Mouse (Mus musculus) kidney, adult 2 months (tissue): Measurements from ENCODE around the gene Abraxas2. TPM values are rescaled to one million over a fixed set of nuclear protein-coding genes. Genes with fewer than 3 reads are reported as not detected.

Experiments used
- DNase-seq: peaks from one replicate; pipeline ENCODE4 v3.0.0; 2021
- H3K27ac ChIP-seq: fragments of 200-500 bp; 2 replicates; pipeline ENCODE4 v1.5.1; 2012; ENCODE audit warnings: low read depth, low read length, control low read depth, inconsistent platforms; ENCODE audit not compliant: insufficient read depth
- H3K27me3 ChIP-seq: fragments of 200-500 bp; replicated peaks from 2 replicates; pipeline ENCODE4 v1.6.1; 2012; ENCODE audit warnings: mild to moderate bottlenecking, moderate library complexity, low read length, inconsistent platforms; ENCODE audit not compliant: control insufficient read depth, insufficient read depth
- H3K36me3 ChIP-seq: fragments of 200-500 bp; 2 replicates; pipeline ENCODE4 v1.6.1; 2012; ENCODE audit warnings: mild to moderate bottlenecking, moderate library complexity, low read length, inconsistent platforms; ENCODE audit not compliant: control insufficient read depth, insufficient read depth
- H3K4me1 ChIP-seq: fragments of 200-500 bp; 2 replicates; pipeline ENCODE4 v1.6.1; 2011; ENCODE audit warnings: low read length; ENCODE audit not compliant: control insufficient read depth, insufficient read depth
- H3K4me3 ChIP-seq: fragments of 200-500 bp; 2 replicates; pipeline ENCODE4 v1.5.1; 2011; ENCODE audit warnings: mild to moderate bottlenecking, low read depth, low read length, control low read depth; ENCODE audit not compliant: insufficient read depth
- CTCF ChIP-seq: fragments of 200-500 bp; conservative IDR thresholded peaks from 2 replicates; pipeline ENCODE4 v1.5.1; 2011; ENCODE audit warnings: low read depth, mild to moderate bottlenecking, control low read depth, low read length, moderate library complexity, mixed read lengths; ENCODE audit not compliant: insufficient read depth, insufficient read length
- POLR2A ChIP-seq: fragments of 200-500 bp; IDR thresholded peaks from one replicate; pipeline ENCODE4 v1.6.1; 2011; ENCODE audit warnings: low read depth, low read length, control low read depth
- WGBS: fragments of 180-500 bp; shearing (Covaris S2); methylation state at CpG from one replicate; pipeline ENCODE4 v1.1.7; 2018; 5-methylcytosine and 5-hydroxymethylcytosine counted together
- polyA plus RNA-seq: library from polyadenylated mRNA; depleted of rRNA; stranded (reverse); fragments of >200 nt; gene quantifications from 2 replicates; pipeline ENCODE4 v1.2.3, GENCODE M21; 2012

Abraxas2 gene
- polyA plus RNA-seq, 1 experiment, result 17.9 TPM

- no peak for TF ChIP-seq POLR2A
- no peak for TF ChIP-seq CTCF
- Histone ChIP-seq H3K36me3 (no peaks in the 10 kb centered on the region; the same call in 1 of the 2 replicates), H3K4me1 (no peaks in the 10 kb centered on the region), H3K27ac (no peak overlapping the region), H3K4me3 (no peak overlapping the region), H3K27me3 (no peaks in the 10 kb centered on the region)
- no peak for DNase-seq
- WGBS, result 12% methylated on average over 1 of the region's 1 CpGs
Observed at GRCm38 (mm10) chr7:132824346-132825022, 34.5 kb upstream of the Abraxas2 start.

- TF ChIP-seq POLR2A, result no peak
- TF ChIP-seq CTCF, result no peak
- WGBS, result 58% methylated on average over 4 of the region's 4 CpGs
- no peak for DNase-seq
- no peak overlapping the region for H3K4me3 ChIP-seq
- H3K4me1 ChIP-seq, result no peaks in the 10 kb centered on the region
- no peaks in the 10 kb centered on the region; the same call in 1 of the 2 replicates for H3K27me3 ChIP-seq
- no peaks in the 10 kb centered on the region; the same call in 1 of the 2 replicates for H3K36me3 ChIP-seq
- H3K27ac ChIP-seq, result no peak overlapping the region
Observed at GRCm38 (mm10) chr7:132830955-132831354, 28.1 kb upstream of the Abraxas2 start.

GRCm38 (mm10) chr7:132841287-132841686 lies 17.7 kb upstream of the Abraxas2 start:
- Histone ChIP-seq H3K4me1 (no peaks in the 10 kb centered on the region), H3K27me3 (no peaks in the 10 kb centered on the region), H3K27ac (no peak overlapping the region), H3K36me3 (no peaks in the 10 kb centered on the region; the same call in none of the 2 replicates), H3K4me3 (no peak overlapping the region)
- TF ChIP-seq CTCF (no peak), POLR2A (no peak)
- WGBS, result 80% methylated on average over 5 of the region's 5 CpGs
- no peak for DNase-seq

- Histone ChIP-seq H3K27me3 (no peaks in the 10 kb centered on the region), H3K36me3 (no peaks in the 10 kb centered on the region; the same call in none of the 2 replicates), H3K27ac (no peak overlapping the region), H3K4me3 (no peak overlapping the region), H3K4me1 (no peaks in the 10 kb centered on the region)
- WGBS, result 95% methylated on average over 1 of the region's 1 CpGs
- DNase-seq, result no peak
- TF ChIP-seq POLR2A, result no peak
- TF ChIP-seq CTCF, result no peak
Observed at GRCm38 (mm10) chr7:132842455-132842854, 16.6 kb upstream of the Abraxas2 start.

GRCm38 (mm10) chr7:132843152-132843551 lies 15.9 kb upstream of the Abraxas2 start:
- DNase-seq, result no peak
- TF ChIP-seq POLR2A (no peak), CTCF (no peak)
- Histone ChIP-seq H3K27me3 (no peaks in the 10 kb centered on the region), H3K4me3 (no peak overlapping the region), H3K27ac (no peak overlapping the region), H3K36me3 (no peaks in the 10 kb centered on the region; the same call in none of the 2 replicates), H3K4me1 (no peaks in the 10 kb centered on the region)
- WGBS, result 90% methylated on average over 3 of the region's 3 CpGs

GRCm38 (mm10) chr7:132852173-132852844 lies 6.7 kb upstream of the Abraxas2 start, which contains the start of gene Eef1akmt2:
Gene Eef1akmt2, minus strand, starts transcription at chr7:132852673.
- H3K36me3 ChIP-seq, result no peaks in the 10 kb centered on the region; the same call in none of the 2 replicates
- H3K4me3 ChIP-seq, result peak within 1 kb of the TSS; percentile 79
- H3K27ac ChIP-seq, result peak within 1 kb of the TSS; percentile 91
- H3K4me1 ChIP-seq, result no peaks in the 10 kb centered on the region
- WGBS, result under 1% methylated on average over 37 of the region's 37 CpGs
- peak; percentile 91 for DNase-seq
- TF ChIP-seq POLR2A (no peak), CTCF (no peak)
- no peaks in the 10 kb centered on the region for H3K27me3 ChIP-seq

GRCm38 (mm10) chr7:132853361-132853760 lies 5.7 kb upstream of the Abraxas2 start:
- no peak for TF ChIP-seq CTCF
- no peak for TF ChIP-seq POLR2A
- 86% methylated on average over 6 of the region's 6 CpGs for WGBS
- Histone ChIP-seq H3K4me1 (no peaks in the 10 kb centered on the region), H3K4me3 (no peak overlapping the region), H3K27me3 (no peaks in the 10 kb centered on the region), H3K36me3 (no peaks in the 10 kb centered on the region; the same call in none of the 2 replicates), H3K27ac (no peak overlapping the region)
- no peak for DNase-seq
